Mouse (Mus musculus): Measurements from ENCODE around the gene Cactin.

DNA sequence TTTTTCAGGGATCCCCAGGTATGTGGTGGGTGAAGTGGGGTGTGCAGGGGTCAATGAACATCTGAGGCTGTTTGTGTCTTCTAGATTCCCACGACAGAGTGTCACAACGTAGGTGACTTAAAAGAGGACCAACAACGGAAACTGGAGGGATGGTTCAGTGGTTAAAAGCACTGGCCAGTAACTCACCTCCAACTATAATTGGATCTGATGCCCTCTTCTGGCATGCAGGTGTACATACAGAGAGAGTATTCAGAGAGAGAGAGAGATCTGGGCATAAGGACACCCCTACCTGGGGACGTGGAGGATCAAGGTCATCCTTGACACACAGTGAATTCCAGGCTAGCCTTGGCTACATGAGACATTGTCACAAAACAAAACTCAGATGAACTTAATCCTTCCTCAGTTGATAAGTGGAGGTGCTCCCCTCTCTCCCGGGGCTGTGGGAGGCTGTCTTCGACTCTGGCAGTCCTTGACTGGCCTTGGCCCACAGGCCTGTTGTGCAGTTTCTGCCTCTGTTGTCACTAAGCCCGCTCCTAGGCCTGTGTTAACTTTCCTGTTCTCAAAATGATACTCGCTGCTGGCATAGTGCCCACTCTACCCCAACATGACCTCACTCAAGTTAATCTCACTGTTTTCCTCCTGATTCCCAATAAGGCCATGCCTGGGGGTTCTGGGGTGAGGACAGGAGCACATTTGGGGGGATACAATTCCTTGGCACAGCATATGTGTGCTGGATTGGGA, 23.7 kb downstream of the Cactin start:
- TF ChIP-seq CTCF (IDR thresholded peaks at IDR 0.05; ENCODE audit: borderline replicate concordance, extremely low read depth, insufficient read depth, insufficient read length) (peak; percentile 6; the same call in 1 of the 2 replicates), POLR2A (IDR thresholded peaks at IDR 0.05; ENCODE audit: borderline replicate concordance, extremely low read depth, insufficient read depth, insufficient read length, poor library complexity, severe bottlenecking) (no peak)
